In genomic region chr11:5527865-5528523, GRCm38 (mm10) we compare ENCODE assay signal across 27 mouse cellular contexts. TPM values are rescaled to one million over a fixed set of nuclear protein-coding genes. Genes with fewer than 3 reads are reported as not detected.
DNase-seq lines count a peak whose midpoint lies in the region; ATAC-seq and TF ChIP-seq lines count a peak whose summit lies in the region.
"Had no signal": no experiment of that assay in that cellular context is flagged by ENCODE, and none has a peak within 500 bp of the region (broad histone marks: within the 10 kb centered on the region; RNA-seq: fewer than 3 reads in every experiment).

No protein-coding gene starts in this region.

- H3K4me3 ChIP-seq in stomach, embryonic 15.5 days (replicated peaks), result no peak overlapping the region
- H3K4me3 ChIP-seq in stomach, postnatal 0 days (ENCODE audit: low read depth, low read length), result no peak overlapping the region
- no peak overlapping the region for H3K4me3 ChIP-seq in MEL (ENCODE audit: control insufficient read depth in 1 of 2, insufficient read depth in 1 of 2, low read depth in 2 of 2, low read length in 2 of 2)
- no peak overlapping the region for H3K4me3 ChIP-seq in forebrain, embryonic 10.5 days
- H3K4me3 ChIP-seq: embryonic facial prominence, embryonic 12.5 days; forebrain, embryonic 13.5 days; heart, embryonic 12.5 days; hindbrain, embryonic 15.5 days had no signal

- no peak for DNase-seq in stomach, postnatal 0 days (ENCODE audit: low spot score)
- peak; percentile 48 for DNase-seq in 416B (ENCODE audit: low read depth)
- peak; percentile 47 for DNase-seq in MEL (ENCODE audit: low read depth, low spot score)
- no peak for DNase-seq in spleen, postnatal 4 days (ENCODE audit: low spot score in 2 of 2)
- DNase-seq in forebrain, embryonic 10.5 days (ENCODE audit: extremely low spot score, low spot score), result no peak
- DNase-seq: adrenal gland, adult 8-10 months; cerebellum, adult 11 months; cerebellum, adult 9-10 months; forebrain, postnatal 0 days; gastrocnemius, postnatal 14 days; kidney, adult 11 months had no signal

- H3K4me1 ChIP-seq in stomach, embryonic 15.5 days, result peaks cover 13% of the 10 kb centered on the region
- no peaks in the 10 kb centered on the region; the same call in 1 of the 2 replicates for H3K4me1 ChIP-seq in stomach, postnatal 0 days (replicated peaks; ENCODE audit: control insufficient read depth, insufficient read depth)
- peaks cover 5 to 15% of the 10 kb centered on the region in 2 experiments for H3K4me1 ChIP-seq in MEL (ENCODE audit: control insufficient read depth in 1 of 2, insufficient read depth in 2 of 2, low read length in 2 of 2)
- peaks cover 3% of the 10 kb centered on the region for H3K4me1 ChIP-seq in forebrain, embryonic 10.5 days

- peaks cover 11% of the 10 kb centered on the region for H3K79me2 ChIP-seq in MEL (ENCODE audit: control insufficient read depth, insufficient read depth, low read length, poor library complexity)

- no peak overlapping the region for H3K4me2 ChIP-seq in stomach, embryonic 15.5 days
- H3K4me2 ChIP-seq in stomach, postnatal 0 days (replicated peaks; ENCODE audit: low read depth), result no peak overlapping the region
- H3K4me2 ChIP-seq: embryonic facial prominence, embryonic 12.5 days; forebrain, embryonic 13.5 days; heart, embryonic 12.5 days; hindbrain, embryonic 15.5 days had no signal

- H3K27me3 ChIP-seq in stomach, embryonic 15.5 days (replicated peaks), result no peaks in the 10 kb centered on the region
- H3K27me3 ChIP-seq in stomach, postnatal 0 days (ENCODE audit: control insufficient read depth, insufficient read depth, low read length), result no peaks in the 10 kb centered on the region
- no peaks in the 10 kb centered on the region for H3K27me3 ChIP-seq in MEL (ENCODE audit: control insufficient read depth in 1 of 2, insufficient read depth in 2 of 2, low read length in 2 of 2)
- no peaks in the 10 kb centered on the region for H3K27me3 ChIP-seq in forebrain, embryonic 10.5 days (ENCODE audit: poor library complexity, severe bottlenecking)
- H3K27me3 ChIP-seq: embryonic facial prominence, embryonic 12.5 days; forebrain, embryonic 13.5 days; heart, embryonic 12.5 days; hindbrain, embryonic 15.5 days; Patski had no signal

- 0 out of 2 replicates have a peak, but pooled peaks have one; percentile 28 for ATAC-seq in stomach, embryonic 15.5 days (ENCODE audit: insufficient read depth, low FRiP score, low read depth)
- ATAC-seq in stomach, postnatal 0 days (ENCODE audit: low FRiP score, low TSS enrichment), result no peak; the same call in 1 of the 2 replicates
- no peak for ATAC-seq in cerebellum, adult (ENCODE audit: insufficient number of reproducible peaks, low FRiP score, low TSS enrichment)
- ATAC-seq: activated CD4-positive, CD25-positive, alpha-beta regulatory T cell, adult 4 months; forebrain, embryonic 13.5 days; forebrain, postnatal 0 days; Patski had no signal

- no peaks in the 10 kb centered on the region for H3K9me3 ChIP-seq in stomach, embryonic 15.5 days
- no peaks in the 10 kb centered on the region for H3K9me3 ChIP-seq in stomach, postnatal 0 days (ENCODE audit: control insufficient read depth, low read length)
- no peaks in the 10 kb centered on the region for H3K9me3 ChIP-seq in MEL (replicated peaks; ENCODE audit: insufficient read depth, low read length)
- no peaks in the 10 kb centered on the region for H3K9me3 ChIP-seq in forebrain, embryonic 10.5 days
- H3K9me3 ChIP-seq: embryonic facial prominence, embryonic 12.5 days; forebrain, embryonic 13.5 days; G1E; heart, embryonic 12.5 days; hindbrain, embryonic 15.5 days had no signal

- H3K36me3 ChIP-seq in stomach, embryonic 15.5 days, result peaks cover 47% of the 10 kb centered on the region
- H3K36me3 ChIP-seq in stomach, postnatal 0 days (ENCODE audit: control insufficient read depth, insufficient read depth, low read length), result peaks cover 32% of the 10 kb centered on the region
- peaks cover 38 to 46% of the 10 kb centered on the region in 2 experiments for H3K36me3 ChIP-seq in MEL (ENCODE audit: control insufficient read depth in 1 of 2, insufficient read depth in 2 of 2, low read length in 2 of 2)
- peaks cover 100% of the 10 kb centered on the region for H3K36me3 ChIP-seq in forebrain, embryonic 10.5 days (replicated peaks)

- no peak for TF ChIP-seq CTCF in stomach, postnatal 0 days (IDR thresholded peaks at IDR 0.05; ENCODE audit: low read depth)
- TF ChIP-seq CTCF in MEL (IDR thresholded peaks at IDR 0.05 in 2 of 3, conservative IDR thresholded peaks at IDR 0.05 in 1 of 3; ENCODE audit: control insufficient read depth in 1 of 3, insufficient read depth in 1 of 3, low read depth in 2 of 3, low read length in 3 of 3, poor library complexity in 1 of 3, severe bottlenecking in 1 of 3), result no peak

- no peak overlapping the region for H3K9ac ChIP-seq in stomach, embryonic 15.5 days
- no peak overlapping the region for H3K9ac ChIP-seq in stomach, postnatal 0 days (ENCODE audit: low read length)
- no peak overlapping the region for H3K9ac ChIP-seq in MEL (ENCODE audit: control insufficient read depth, low read depth, low read length, poor library complexity, severe bottlenecking)
- H3K9ac ChIP-seq: embryonic facial prominence, embryonic 12.5 days; forebrain, embryonic 13.5 days; forebrain, postnatal 0 days; heart, embryonic 12.5 days; hindbrain, embryonic 15.5 days had no signal

- no peak for TF ChIP-seq EP300 in stomach, postnatal 0 days (optimal IDR thresholded peaks at IDR 0.05)
- no peak for TF ChIP-seq EP300 in MEL (IDR thresholded peaks at IDR 0.05; ENCODE audit: low read depth in 1 of 2, low read length in 2 of 2)

- 80% methylated on average over 5 of the region's 5 CpGs for WGBS in stomach, embryonic 15.5 days
- 76% methylated on average over 5 of the region's 5 CpGs for WGBS in stomach, postnatal 0 days
- WGBS in forebrain, embryonic 10.5 days, result 88% methylated on average over 5 of the region's 5 CpGs

- no peak for TF ChIP-seq RAD21 in MEL (IDR thresholded peaks at IDR 0.05; ENCODE audit: low read depth, low read length)

- TF ChIP-seq POLR2A in MEL (IDR thresholded peaks at IDR 0.05; ENCODE audit: control insufficient read depth in 1 of 2, insufficient read depth in 1 of 2, low read depth in 1 of 2, low read length in 2 of 2, poor library complexity in 1 of 2), result peak in 1 of 2 experiments; percentile 18; a peak in 1 of 4 replicates

- no peak overlapping the region for H3K27ac ChIP-seq in stomach, embryonic 15.5 days
- no peak overlapping the region for H3K27ac ChIP-seq in stomach, postnatal 0 days (replicated peaks)
- no peak overlapping the region for H3K27ac ChIP-seq in MEL (ENCODE audit: control insufficient read depth, low read depth, low read length)
- H3K27ac ChIP-seq in forebrain, embryonic 10.5 days, result no peak overlapping the region
- H3K27ac ChIP-seq: embryonic facial prominence, embryonic 12.5 days; forebrain, embryonic 13.5 days; hindbrain, embryonic 15.5 days had no signal

TF ChIP-seq in MEL, 35 proteins besides CTCF, POLR2A, EP300 and RAD21:
- TF ChIP-seq MYC (IDR thresholded peaks at IDR 0.05; ENCODE audit: low read depth, low read length) (no peak), MEF2A (IDR thresholded peaks at IDR 0.05; ENCODE audit: extremely low read depth, insufficient replicate concordance, low read depth, low read length, poor library complexity, severe bottlenecking) (no peak), ELF1 (IDR thresholded peaks at IDR 0.05; ENCODE audit: low read depth, low read length) (no peak), MXI1 (IDR thresholded peaks at IDR 0.05; ENCODE audit: low read depth, low read length) (no peak), MYB (IDR thresholded peaks at IDR 0.05; ENCODE audit: low read depth, low read length) (no peak)
TF ChIP-seq in MEL: peak in this region for 0.

RNA-seq across cellular contexts. Expression of gene Xbp1, which starts 7.5 kb away (rescaled TPM):
- 289 and 305 TPM in 2 replicates for polyA plus RNA-seq in stomach, embryonic 15.5 days (2015; fragmentation: Nextera tagmentation; extraction: Ambion mirVana)
- 221 and 223 TPM in 2 replicates for polyA plus RNA-seq in stomach, postnatal 0 days (2015; fragmentation: Nextera tagmentation; extraction: Ambion mirVana)
- total RNA-seq in MEL (2012; rRNA removed), result 84.2 and 101 TPM in 2 replicates
- 10 to 100 TPM in 1 of 2 experiments, not detected in 1; 81.8 TPM for polyA plus RNA-seq in MEL (2012; ENCODE audit: insufficient read depth in 1 of 2, insufficient read length in 2 of 2, low read depth in 1 of 2, low replicate concordance in 2 of 2, missing spikeins in 1 of 2)
- polyA plus RNA-seq in forebrain, embryonic 10.5 days (2016; fragmentation: Nextera tagmentation; extraction: Ambion mirVana), result 93.9 and 99.6 TPM in 2 replicates

RNA-seq across cellular contexts. Expression of gene Ccdc117, which starts 14.0 kb away (rescaled TPM):
- polyA plus RNA-seq in stomach, embryonic 15.5 days (2015; fragmentation: Nextera tagmentation; extraction: Ambion mirVana), result 17.1 and 18.8 TPM in 2 replicates
- 8.7 and 9.2 TPM in 2 replicates for polyA plus RNA-seq in stomach, postnatal 0 days (2015; fragmentation: Nextera tagmentation; extraction: Ambion mirVana)
- total RNA-seq in MEL (2012; rRNA removed), result 26.3 and 35.4 TPM in 2 replicates
- 10 to 100 TPM in 1 of 2 experiments, not detected in 1; 19.4 TPM for polyA plus RNA-seq in MEL (2012; ENCODE audit: insufficient read depth in 1 of 2, insufficient read length in 2 of 2, low read depth in 1 of 2, low replicate concordance in 2 of 2, missing spikeins in 1 of 2)
- polyA plus RNA-seq in forebrain, embryonic 10.5 days (2016; fragmentation: Nextera tagmentation; extraction: Ambion mirVana), result 21.5 and 27.2 TPM in 2 replicates

RNA-seq across cellular contexts. Expression of gene Ankrd36, which starts 41.5 kb away (rescaled TPM):
- 0.40 TPM in 1 of 2 replicates, not detected in the other for polyA plus RNA-seq in stomach, embryonic 15.5 days (2015; fragmentation: Nextera tagmentation; extraction: Ambion mirVana)
- not detected in 2 replicates for polyA plus RNA-seq in stomach, postnatal 0 days (2015; fragmentation: Nextera tagmentation; extraction: Ambion mirVana)
- total RNA-seq in MEL (2012; rRNA removed), result 3.4 and 5.2 TPM in 2 replicates
- 1 to 10 TPM in 1 of 2 experiments, not detected in 1; 3.2 TPM for polyA plus RNA-seq in MEL (2012; ENCODE audit: insufficient read depth in 1 of 2, insufficient read length in 2 of 2, low read depth in 1 of 2, low replicate concordance in 2 of 2, missing spikeins in 1 of 2)
- not detected in 2 replicates for polyA plus RNA-seq in forebrain, embryonic 10.5 days (2016; fragmentation: Nextera tagmentation; extraction: Ambion mirVana)
- total RNA-seq: adrenal gland, adult 8-10 months; adrenal gland, postnatal 36 days; gastrocnemius, adult 18-20 months; gastrocnemius, postnatal 14 days; heart, adult 8-10 months; heart, postnatal 25 days had no signal
- polyA plus RNA-seq: activated CD4-positive, CD25-positive, alpha-beta regulatory T cell, adult 4 months; cortical plate, adult 2 months; forebrain, embryonic 13.5 days; forebrain, postnatal 0 days; heart, embryonic 16.5 days; hindbrain, embryonic 11.5 days; hindbrain, embryonic 15.5 days; Patski had no signal

Comparison
In these comparisons a context has a peak if more than half of its experiments do, and no peak if none do; other contexts are left out.
1. DNase-seq: peak in 416B (single experiment) and MEL (single experiment); none in stomach, postnatal 0 days (single experiment), spleen, postnatal 4 days (0 of 2) and forebrain, embryonic 10.5 days (single experiment).